Mouse (Mus musculus): ENCODE results near the gene Grin3a. TPM values are rescaled to one million over a fixed set of nuclear protein-coding genes. Genes with fewer than 3 reads are reported as not detected.

Grin3a gene
- total and polyA plus RNA-seq, 2 experiments from 2014 or later, result 40.4 to 131 TPM

- Histone ChIP-seq H3K36me3 (ENCODE audit: insufficient read depth, low read length) (no peaks in the 10 kb centered on the region), H3K9ac (replicated peaks; ENCODE audit: low read length, poor library complexity, severe bottlenecking) (0 out of 2 replicates have a peak overlapping the region, but pooled peaks have one; percentile 67), H3K9me3 (ENCODE audit: low read length) (no peaks in the 10 kb centered on the region), H3K4me2 (ENCODE audit: low read depth, low read length, poor library complexity, severe bottlenecking) (peak overlapping the region; percentile 53), H3K27ac (ENCODE audit: low read depth, low read length) (no peak overlapping the region), H3K4me3 (ENCODE audit: low read depth, low read length) (peak overlapping the region; percentile 83), H3K27me3 (ENCODE audit: insufficient read depth, low read length) (no peaks in the 10 kb centered on the region), H3K4me1 (ENCODE audit: insufficient read depth, low read length) (0 out of 2 replicates have a peak, but pooled peaks cover 5% of the 10 kb centered on the region)
- DNase-seq (ENCODE audit: low spot score) (no peak), ATAC-seq (ENCODE audit: low FRiP score) (no peak)
- TF ChIP-seq CTCF (IDR thresholded peaks at IDR 0.05), result no peak
- WGBS, result 13% methylated on average over 6 of the region's 6 CpGs
Observed at GRCm38 (mm10) chr4:49843787-49844186, 1.8 kb downstream of the Grin3a start.

GRCm38 (mm10) chr4:49832035-49832434, 13.5 kb downstream of the Grin3a start:
- peak; percentile 66 for TF ChIP-seq CTCF (IDR thresholded peaks at IDR 0.05)
- Histone ChIP-seq H3K4me1 (ENCODE audit: insufficient read depth, low read length) (no peaks in the 10 kb centered on the region), H3K4me2 (ENCODE audit: low read depth, low read length, poor library complexity, severe bottlenecking) (no peak overlapping the region), H3K36me3 (ENCODE audit: insufficient read depth, low read length) (no peaks in the 10 kb centered on the region), H3K4me3 (ENCODE audit: low read depth, low read length) (no peak overlapping the region), H3K9me3 (ENCODE audit: low read length) (no peaks in the 10 kb centered on the region), H3K9ac (replicated peaks; ENCODE audit: low read length, poor library complexity, severe bottlenecking) (no peak overlapping the region), H3K27ac (ENCODE audit: low read depth, low read length) (no peak overlapping the region), H3K27me3 (ENCODE audit: insufficient read depth, low read length) (no peaks in the 10 kb centered on the region)
- ATAC-seq (ENCODE audit: low FRiP score) (no peak), DNase-seq (ENCODE audit: low spot score) (no peak)

DNA sequence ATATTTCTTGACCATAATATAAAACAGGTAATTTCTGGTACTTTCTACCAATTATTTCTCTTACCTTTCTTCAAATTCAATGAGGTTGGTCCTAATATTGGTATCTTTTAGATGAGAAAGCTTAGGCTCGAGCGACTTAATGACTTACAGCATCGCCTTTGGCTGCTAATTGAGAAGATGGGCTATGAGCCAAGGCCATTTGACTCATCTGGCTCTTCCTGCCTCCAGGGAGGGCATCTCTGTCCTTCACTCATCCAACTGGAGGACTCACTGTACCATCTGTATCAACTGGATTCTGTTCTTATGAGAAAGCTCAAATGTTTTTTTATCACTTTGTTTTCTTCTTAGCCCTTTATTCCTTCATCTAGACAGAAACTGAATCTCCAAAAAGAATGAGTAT, 31.7 kb downstream of the Grin3a start:
- H3K9me3 ChIP-seq (ENCODE audit: low read length), result no peaks in the 10 kb centered on the region
- no peak overlapping the region for H3K4me2 ChIP-seq (ENCODE audit: low read depth, low read length, poor library complexity, severe bottlenecking)
- H3K27me3 ChIP-seq (ENCODE audit: insufficient read depth, low read length), result no peaks in the 10 kb centered on the region
- no peak overlapping the region for H3K27ac ChIP-seq (ENCODE audit: low read depth, low read length)
- H3K4me1 ChIP-seq (ENCODE audit: insufficient read depth, low read length), result no peaks in the 10 kb centered on the region
- no peak overlapping the region for H3K4me3 ChIP-seq (ENCODE audit: low read depth, low read length)
- DNase-seq (ENCODE audit: low spot score) (peak; percentile 30), ATAC-seq (ENCODE audit: low FRiP score) (no peak)
- TF ChIP-seq CTCF (IDR thresholded peaks at IDR 0.05), result no peak
- no peak overlapping the region for H3K9ac ChIP-seq (replicated peaks; ENCODE audit: low read length, poor library complexity, severe bottlenecking)
- no peaks in the 10 kb centered on the region for H3K36me3 ChIP-seq (ENCODE audit: insufficient read depth, low read length)
- 83% methylated on average over 3 of the region's 3 CpGs for WGBS

- no peak for DNase-seq (ENCODE audit: low spot score)
- Histone ChIP-seq H3K4me2 (ENCODE audit: low read depth, low read length, poor library complexity, severe bottlenecking) (no peak overlapping the region), H3K27me3 (ENCODE audit: insufficient read depth, low read length) (no peaks in the 10 kb centered on the region), H3K27ac (ENCODE audit: low read depth, low read length) (no peak overlapping the region), H3K9me3 (ENCODE audit: low read length) (no peaks in the 10 kb centered on the region), H3K9ac (replicated peaks; ENCODE audit: low read length, poor library complexity, severe bottlenecking) (no peak overlapping the region), H3K4me3 (ENCODE audit: low read depth, low read length) (no peak overlapping the region), H3K4me1 (ENCODE audit: insufficient read depth, low read length) (no peaks in the 10 kb centered on the region), H3K36me3 (ENCODE audit: insufficient read depth, low read length) (no peaks in the 10 kb centered on the region)
- no peak for ATAC-seq (ENCODE audit: low FRiP score)
- no peak for TF ChIP-seq CTCF (IDR thresholded peaks at IDR 0.05)
Observed at GRCm38 (mm10) chr4:49806791-49807190, 38.8 kb downstream of the Grin3a start.

DNA sequence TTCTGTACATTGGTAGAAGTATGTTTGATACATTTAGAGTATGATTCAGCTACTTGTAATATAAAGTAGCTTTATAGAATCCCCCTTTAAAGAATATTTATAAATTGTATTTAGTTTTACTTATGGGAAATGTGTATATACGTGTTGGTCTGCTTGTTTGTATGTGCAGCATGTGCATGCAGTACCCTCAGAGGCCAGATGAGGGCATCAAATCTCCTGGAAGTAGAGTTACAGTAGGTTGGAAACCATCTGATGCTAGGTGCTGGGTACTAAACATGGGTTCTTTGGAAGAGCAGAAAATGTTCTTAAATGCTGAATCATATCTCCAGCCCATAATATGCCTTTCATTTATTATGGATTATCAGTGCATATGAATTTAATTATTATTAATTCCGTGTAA, 46.2 kb downstream of the Grin3a start:
- no peaks in the 10 kb centered on the region for H3K4me1 ChIP-seq (ENCODE audit: insufficient read depth, low read length)
- H3K4me2 ChIP-seq (ENCODE audit: low read depth, low read length, poor library complexity, severe bottlenecking), result no peak overlapping the region
- WGBS, result 82% methylated on average over 2 of the region's 2 CpGs
- H3K36me3 ChIP-seq (ENCODE audit: insufficient read depth, low read length), result no peaks in the 10 kb centered on the region
- DNase-seq (ENCODE audit: low spot score) (no peak), ATAC-seq (ENCODE audit: low FRiP score) (no peak)
- no peak overlapping the region for H3K9ac ChIP-seq (replicated peaks; ENCODE audit: low read length, poor library complexity, severe bottlenecking)
- TF ChIP-seq CTCF (IDR thresholded peaks at IDR 0.05), result peak; percentile 56
- H3K4me3 ChIP-seq (ENCODE audit: low read depth, low read length), result no peak overlapping the region
- no peaks in the 10 kb centered on the region for H3K27me3 ChIP-seq (ENCODE audit: insufficient read depth, low read length)
- H3K9me3 ChIP-seq (ENCODE audit: low read length), result no peaks in the 10 kb centered on the region
- no peak overlapping the region for H3K27ac ChIP-seq (ENCODE audit: low read depth, low read length)

- TF ChIP-seq CTCF (IDR thresholded peaks at IDR 0.05), result no peak
- no peak for ATAC-seq (ENCODE audit: low FRiP score)
- H3K27ac ChIP-seq (ENCODE audit: low read depth, low read length), result no peak overlapping the region
- H3K36me3 ChIP-seq (ENCODE audit: insufficient read depth, low read length), result no peaks in the 10 kb centered on the region
- H3K27me3 ChIP-seq (ENCODE audit: insufficient read depth, low read length), result no peaks in the 10 kb centered on the region
- no peaks in the 10 kb centered on the region for H3K4me1 ChIP-seq (ENCODE audit: insufficient read depth, low read length)
- no peaks in the 10 kb centered on the region for H3K9me3 ChIP-seq (ENCODE audit: low read length)
- WGBS, result 80% methylated on average over 2 of the region's 2 CpGs
- no peak overlapping the region for H3K9ac ChIP-seq (replicated peaks; ENCODE audit: low read length, poor library complexity, severe bottlenecking)
- H3K4me2 ChIP-seq (ENCODE audit: low read depth, low read length, poor library complexity, severe bottlenecking), result no peak overlapping the region
- H3K4me3 ChIP-seq (ENCODE audit: low read depth, low read length), result no peak overlapping the region
- DNase-seq (ENCODE audit: low spot score), result no peak
Observed at GRCm38 (mm10) chr4:49788971-49789370, 56.6 kb downstream of the Grin3a start.

Data from midbrain, postnatal 0 days (tissue).